Mouse (Mus musculus): ENCODE data around the gene Ppp1r12c. TPM values are rescaled to one million over a fixed set of nuclear protein-coding genes. Genes with fewer than 3 reads are reported as not detected.
A peak's percentile ranks its signal among the peaks of the same experiment; 100 is the strongest.

The Ppp1r12c gene
- total and polyA plus RNA-seq, 3 experiments: 64.2 to 153 TPM; not detected in 1

GRCm38 (mm10) chr7:4452644-4453043, 48.8 kb downstream of the Ppp1r12c start:
- DNase-seq (ENCODE audit: low read depth, low spot score): no peak
- no peaks in the 10 kb centered on the region for H3K79me2 ChIP-seq (ENCODE audit: control insufficient read depth, insufficient read depth, low read length, poor library complexity)
- H3K27me3 ChIP-seq (ENCODE audit: control insufficient read depth in 1 of 2, insufficient read depth in 2 of 2, low read length in 2 of 2): no peaks in the 10 kb centered on the region; a peak in 1 of 4 replicates
- no peak overlapping the region for H3K4me3 ChIP-seq (ENCODE audit: control insufficient read depth in 1 of 2, insufficient read depth in 1 of 2, low read depth in 2 of 2, low read length in 2 of 2)
- no peak overlapping the region for H3K9ac ChIP-seq (ENCODE audit: control insufficient read depth, low read depth, low read length, poor library complexity, severe bottlenecking)
- no peak overlapping the region for H3K27ac ChIP-seq (ENCODE audit: control insufficient read depth, low read depth, low read length)
- peaks cover 0 to 2% of the 10 kb centered on the region in 2 experiments; a peak in 1 of 4 replicates for H3K4me1 ChIP-seq (ENCODE audit: control insufficient read depth in 1 of 2, insufficient read depth in 2 of 2, low read length in 2 of 2)
- peaks cover 0 to 3% of the 10 kb centered on the region in 2 experiments; a peak in 2 of 4 replicates for H3K36me3 ChIP-seq (ENCODE audit: control insufficient read depth in 1 of 2, insufficient read depth in 2 of 2, low read length in 2 of 2)
- H3K9me3 ChIP-seq (replicated peaks; ENCODE audit: insufficient read depth, low read length): no peaks in the 10 kb centered on the region
- TF ChIP-seq ZMIZ1 (IDR thresholded peaks at IDR 0.05; ENCODE audit: low read depth, low read length): no peak
- no peak for TF ChIP-seq CHD2 (IDR thresholded peaks at IDR 0.05; ENCODE audit: low read length)

- no peak for DNase-seq (ENCODE audit: low read depth, low spot score)
- H3K27me3 ChIP-seq (ENCODE audit: control insufficient read depth in 1 of 2, insufficient read depth in 2 of 2, low read length in 2 of 2): no peaks in the 10 kb centered on the region; a peak in 1 of 4 replicates
- no peak overlapping the region for H3K9ac ChIP-seq (ENCODE audit: control insufficient read depth, low read depth, low read length, poor library complexity, severe bottlenecking)
- peaks cover 7% of the 10 kb centered on the region for H3K79me2 ChIP-seq (ENCODE audit: control insufficient read depth, insufficient read depth, low read length, poor library complexity)
- no peak overlapping the region for H3K27ac ChIP-seq (ENCODE audit: control insufficient read depth, low read depth, low read length)
- peaks cover 0 to 9% of the 10 kb centered on the region in 2 experiments; a peak in 2 of 4 replicates for H3K4me1 ChIP-seq (ENCODE audit: control insufficient read depth in 1 of 2, insufficient read depth in 2 of 2, low read length in 2 of 2)
- no peaks in the 10 kb centered on the region for H3K9me3 ChIP-seq (replicated peaks; ENCODE audit: insufficient read depth, low read length)
- H3K4me3 ChIP-seq (ENCODE audit: control insufficient read depth in 1 of 2, insufficient read depth in 1 of 2, low read depth in 2 of 2, low read length in 2 of 2): no peak overlapping the region
- peaks cover 0 to 5% of the 10 kb centered on the region in 2 experiments; a peak in 2 of 4 replicates for H3K36me3 ChIP-seq (ENCODE audit: control insufficient read depth in 1 of 2, insufficient read depth in 2 of 2, low read length in 2 of 2)
- TF ChIP-seq BHLHE40 (IDR thresholded peaks at IDR 0.05; ENCODE audit: borderline replicate concordance, low read depth, low read length) (no peak), RAD21 (IDR thresholded peaks at IDR 0.05; ENCODE audit: low read depth, low read length) (no peak), MAZ (IDR thresholded peaks at IDR 0.05; ENCODE audit: low read depth, low read length) (no peak), SMC3 (IDR thresholded peaks at IDR 0.05; ENCODE audit: low read depth, low read length) (no peak), HCFC1 (IDR thresholded peaks at IDR 0.05; ENCODE audit: low read depth, low read length) (no peak)
These were observed 52.3 kb downstream of the Ppp1r12c start for GRCm38 (mm10) chr7:4449211-4449610.

GRCm38 (mm10) chr7:4448439-4448838, 53.0 kb downstream of the Ppp1r12c start:
- H3K79me2 ChIP-seq (ENCODE audit: control insufficient read depth, insufficient read depth, low read length, poor library complexity): peaks cover 9% of the 10 kb centered on the region
- no peaks in the 10 kb centered on the region for H3K9me3 ChIP-seq (replicated peaks; ENCODE audit: insufficient read depth, low read length)
- peaks cover 0 to 9% of the 10 kb centered on the region in 2 experiments; a peak in 2 of 4 replicates for H3K4me1 ChIP-seq (ENCODE audit: control insufficient read depth in 1 of 2, insufficient read depth in 2 of 2, low read length in 2 of 2)
- no peaks in the 10 kb centered on the region; a peak in 1 of 4 replicates for H3K27me3 ChIP-seq (ENCODE audit: control insufficient read depth in 1 of 2, insufficient read depth in 2 of 2, low read length in 2 of 2)
- H3K9ac ChIP-seq (ENCODE audit: control insufficient read depth, low read depth, low read length, poor library complexity, severe bottlenecking): no peak overlapping the region
- H3K36me3 ChIP-seq (ENCODE audit: control insufficient read depth in 1 of 2, insufficient read depth in 2 of 2, low read length in 2 of 2): peaks cover 0 to 5% of the 10 kb centered on the region in 2 experiments; a peak in 2 of 4 replicates
- DNase-seq (ENCODE audit: low read depth, low spot score): peak; percentile 77
- H3K4me3 ChIP-seq (ENCODE audit: control insufficient read depth in 1 of 2, insufficient read depth in 1 of 2, low read depth in 2 of 2, low read length in 2 of 2): no peak overlapping the region
- no peak overlapping the region for H3K27ac ChIP-seq (ENCODE audit: control insufficient read depth, low read depth, low read length)
- TF ChIP-seq GATA1 (IDR thresholded peaks at IDR 0.05; ENCODE audit: low read depth, low read length) (no peak), USF2 (IDR thresholded peaks at IDR 0.05; ENCODE audit: borderline replicate concordance in 1 of 2, insufficient read depth in 1 of 2, low read depth in 1 of 2, low read length in 2 of 2) (no peak), CHD2 (IDR thresholded peaks at IDR 0.05; ENCODE audit: low read length) (no peak), CHD1 (IDR thresholded peaks at IDR 0.05; ENCODE audit: low read depth, low read length) (no peak), MYB (IDR thresholded peaks at IDR 0.05; ENCODE audit: low read depth, low read length) (no peak), ZC3H11A (IDR thresholded peaks at IDR 0.05; ENCODE audit: low read depth, low read length) (no peak), EP300 (IDR thresholded peaks at IDR 0.05; ENCODE audit: low read depth in 1 of 2, low read length in 2 of 2) (peak in 1 of 2 experiments; percentile 50; a peak in 2 of 4 replicates), BHLHE40 (IDR thresholded peaks at IDR 0.05; ENCODE audit: borderline replicate concordance, low read depth, low read length) (no peak), ZMIZ1 (IDR thresholded peaks at IDR 0.05; ENCODE audit: low read depth, low read length) (no peak), ZNF384 (IDR thresholded peaks at IDR 0.05; ENCODE audit: low read depth, low read length) (peak; percentile 98), E2F4 (IDR thresholded peaks at IDR 0.05; ENCODE audit: borderline replicate concordance, low read depth, low read length) (no peak), MAZ (IDR thresholded peaks at IDR 0.05; ENCODE audit: low read depth, low read length) (no peak), GABPA (IDR thresholded peaks at IDR 0.05; ENCODE audit: low read depth, low read length) (no peak), JUND (IDR thresholded peaks at IDR 0.05; ENCODE audit: low read depth, low read length) (no peak), USF1 (IDR thresholded peaks at IDR 0.05; ENCODE audit: low read depth, low read length) (no peak), MAX (IDR thresholded peaks at IDR 0.05; ENCODE audit: low read length) (no peak), MAFK (IDR thresholded peaks at IDR 0.05; ENCODE audit: borderline replicate concordance, low read depth, low read length) (no peak), POLR2A (IDR thresholded peaks at IDR 0.05; ENCODE audit: control insufficient read depth in 1 of 2, insufficient read depth in 1 of 2, low read depth in 1 of 2, low read length in 2 of 2, poor library complexity in 1 of 2) (no peak), ELF1 (IDR thresholded peaks at IDR 0.05; ENCODE audit: low read depth, low read length) (no peak), ZKSCAN1 (IDR thresholded peaks at IDR 0.05; ENCODE audit: low read depth, low read length) (no peak), POLR2AphosphoS5 (IDR thresholded peaks at IDR 0.05; ENCODE audit: borderline replicate concordance, low read depth, low read length) (no peak), SIN3A (IDR thresholded peaks at IDR 0.05; ENCODE audit: low read length) (peak; percentile 94), MYC (IDR thresholded peaks at IDR 0.05; ENCODE audit: low read depth, low read length) (no peak)

Measured in MEL (cell line).